Mouse (Mus musculus) CD4-positive, CD25-positive, alpha-beta regulatory T cell, adult 2 months (primary cell): Measurements from ENCODE around the gene Hs3st3a1.

ENCODE experiments used
- DNase-seq: peaks from one replicate; pipeline ENCODE4 v3.0.0-alpha.2; 2012; ENCODE audit warnings: low read depth, low spot score

The Hs3st3a1 gene

GRCm38 (mm10) chr11:64489587-64490433 lies 54.7 kb downstream of the Hs3st3a1 start:
- DNase-seq, result no peak

DNA sequence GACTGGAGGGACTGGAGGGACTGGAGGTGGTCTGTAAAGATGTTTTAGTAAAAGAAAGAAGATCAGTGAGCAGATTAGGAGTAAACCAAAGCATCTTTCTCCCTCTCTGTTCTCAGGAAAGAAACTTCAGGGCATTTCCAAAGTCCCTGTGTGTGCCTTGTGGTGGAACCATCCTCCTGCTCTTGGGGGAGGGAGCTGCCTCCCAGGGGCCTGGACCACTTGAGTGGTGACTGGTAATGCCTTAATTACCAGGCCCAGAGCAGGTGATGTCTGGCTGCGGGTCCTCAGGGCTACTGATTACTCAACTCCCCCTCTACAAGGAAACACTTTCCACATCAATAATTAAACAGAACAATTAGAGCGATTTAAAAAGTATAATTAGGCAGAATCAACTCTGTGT lies 59.3 kb downstream of the Hs3st3a1 start:
- DNase-seq, result no peak

DNA sequence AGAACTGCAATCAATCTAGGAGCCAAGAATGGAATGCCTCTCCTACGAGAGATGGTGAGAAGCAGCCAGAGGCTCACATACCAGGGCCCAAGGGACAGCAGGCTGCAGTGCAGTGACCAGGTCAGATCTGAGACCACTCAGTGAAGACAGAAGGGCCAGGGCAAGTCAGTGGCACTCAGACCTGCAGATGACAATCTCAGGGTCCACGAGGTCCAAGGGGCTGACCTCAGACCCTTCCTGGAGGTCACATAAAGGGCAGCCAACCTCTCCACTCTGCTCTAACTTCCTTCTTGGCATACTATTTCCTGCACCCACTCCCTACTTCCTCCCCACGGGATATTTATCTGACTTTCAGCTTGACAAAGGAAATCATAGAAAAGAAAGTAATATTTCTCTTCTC lies 60.8 kb downstream of the Hs3st3a1 start:
- DNase-seq, result no peak

- DNase-seq, result no peak
Measured at GRCm38 (mm10) chr11:64496677-64497076, 61.5 kb downstream of the Hs3st3a1 start.

DNA sequence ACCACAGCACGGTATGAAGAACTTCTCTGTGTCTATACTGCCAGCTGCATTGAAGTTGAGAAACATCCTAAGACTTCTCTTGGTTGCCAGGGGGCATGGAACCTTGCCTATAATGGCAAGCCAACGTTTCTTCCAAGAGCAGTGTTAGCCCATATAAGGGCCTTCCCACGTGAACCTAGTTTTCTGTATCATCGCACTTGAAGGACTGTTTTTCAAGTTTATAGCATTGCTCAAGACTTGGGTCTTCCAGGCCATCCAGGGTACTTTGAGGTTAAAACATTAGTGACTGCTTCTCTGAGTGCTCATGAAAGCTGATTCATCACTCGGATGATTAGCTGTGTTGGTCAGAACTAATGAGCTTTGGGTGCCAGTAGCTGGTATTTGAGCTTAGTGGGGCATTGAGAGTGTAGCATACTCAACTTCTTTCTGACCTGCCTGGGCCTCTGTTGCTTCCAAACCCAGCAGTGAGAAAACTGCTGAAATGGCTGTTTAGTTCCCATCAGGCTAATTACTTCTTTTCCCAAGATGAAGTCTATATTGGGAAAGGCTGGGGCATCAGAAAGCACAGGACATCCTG lies 65.5 kb downstream of the Hs3st3a1 start:
- no peak for DNase-seq

DNA sequence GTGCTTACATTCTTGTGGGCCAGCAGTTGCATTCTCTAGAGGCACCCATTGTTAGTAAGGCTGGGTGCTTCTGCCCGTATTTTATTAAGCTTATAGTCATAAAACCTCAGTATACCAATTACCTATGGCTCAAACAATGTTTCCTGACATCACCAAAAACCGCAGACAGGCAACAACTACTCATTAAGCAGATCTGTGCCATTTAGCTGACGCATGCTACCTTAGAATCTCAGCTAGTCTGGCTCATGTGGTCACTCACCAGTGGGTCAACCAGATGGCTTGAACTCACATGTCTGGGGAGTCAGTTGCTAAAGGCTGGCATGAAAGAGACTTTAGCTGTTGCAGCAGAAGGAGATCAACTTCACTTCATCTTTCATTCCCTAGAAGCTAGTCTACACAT lies 67.9 kb downstream of the Hs3st3a1 start:
- no peak for DNase-seq

DNA sequence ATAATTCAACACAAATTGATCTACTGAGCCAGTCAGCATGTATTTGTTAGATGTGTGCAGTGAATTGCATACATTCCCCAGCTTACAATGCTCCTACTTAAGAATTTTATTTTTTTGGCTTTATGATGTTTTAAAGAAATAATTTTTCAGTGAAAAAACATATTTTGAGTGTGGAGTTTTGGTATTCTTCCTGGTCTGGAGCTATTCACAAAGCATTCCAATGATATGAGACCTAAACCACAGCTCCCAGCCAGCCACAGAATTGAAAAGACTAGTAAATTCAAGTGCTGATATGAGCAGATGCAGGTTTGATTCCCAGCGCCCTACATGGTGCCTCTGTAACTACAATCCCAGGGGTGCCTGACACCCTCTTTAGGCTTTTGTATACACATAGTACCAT lies 70.8 kb downstream of the Hs3st3a1 start:
- no peak for DNase-seq

DNA sequence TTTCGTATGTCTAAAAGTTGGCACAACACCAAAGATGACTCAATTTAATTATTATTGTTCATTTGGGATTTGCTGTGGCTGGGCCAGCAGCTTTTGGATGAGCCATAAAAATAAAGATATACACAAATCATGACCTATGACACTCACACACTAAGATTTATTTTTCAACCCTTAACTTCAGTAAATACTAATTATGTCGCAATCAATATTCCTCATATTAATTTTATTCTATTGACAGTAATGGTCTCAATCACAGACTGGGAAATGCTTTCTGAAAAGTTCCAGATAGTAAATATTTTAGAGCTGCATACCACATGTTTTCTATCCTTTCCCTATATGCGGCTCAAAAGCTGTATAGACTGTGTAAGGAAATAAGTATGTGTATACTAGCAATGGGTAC lies 71.9 kb downstream of the Hs3st3a1 start:
- no peak for DNase-seq

DNA sequence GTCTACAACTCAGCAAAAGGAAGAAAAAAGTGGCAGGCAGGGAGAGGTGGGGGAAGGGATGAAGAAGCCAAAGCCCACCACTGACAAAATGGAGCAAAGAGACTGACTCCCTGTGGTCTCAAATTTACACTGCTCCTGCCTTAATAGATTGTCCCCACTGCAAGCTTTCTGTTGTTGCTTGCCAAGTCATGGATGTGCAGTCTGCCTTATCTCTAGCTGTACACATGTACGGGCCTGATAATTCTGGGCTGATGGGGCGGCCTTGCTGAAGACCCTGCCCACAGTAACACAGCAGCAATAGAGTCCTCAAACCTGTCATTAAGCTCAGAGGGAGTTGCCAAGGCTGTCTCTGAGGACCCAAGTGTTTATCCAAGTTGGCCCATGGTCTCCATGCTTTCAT lies 74.0 kb downstream of the Hs3st3a1 start:
- no peak for DNase-seq

GRCm38 (mm10) chr11:64512301-64512700 lies 77.2 kb downstream of the Hs3st3a1 start:
- no peak for DNase-seq

DNA sequence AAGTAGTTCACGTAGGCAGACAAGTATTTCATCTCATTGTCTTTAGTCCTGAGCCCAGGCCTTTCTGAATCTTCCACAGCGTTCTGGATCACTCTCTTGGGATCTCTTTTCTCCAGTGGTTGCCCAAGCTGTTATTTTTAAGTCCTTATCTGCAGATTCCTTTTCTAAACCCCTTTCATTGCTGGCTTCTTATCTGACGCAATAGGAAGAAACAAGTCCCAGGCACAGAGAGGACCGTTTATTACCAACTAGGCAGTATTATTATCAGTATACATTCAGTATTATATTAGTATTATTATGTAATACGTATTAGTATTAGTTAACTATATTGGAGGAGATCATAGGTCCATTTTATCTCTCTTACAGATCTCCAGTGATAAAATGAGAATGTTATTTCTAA lies 78.3 kb downstream of the Hs3st3a1 start:
- DNase-seq, result no peak

DNA sequence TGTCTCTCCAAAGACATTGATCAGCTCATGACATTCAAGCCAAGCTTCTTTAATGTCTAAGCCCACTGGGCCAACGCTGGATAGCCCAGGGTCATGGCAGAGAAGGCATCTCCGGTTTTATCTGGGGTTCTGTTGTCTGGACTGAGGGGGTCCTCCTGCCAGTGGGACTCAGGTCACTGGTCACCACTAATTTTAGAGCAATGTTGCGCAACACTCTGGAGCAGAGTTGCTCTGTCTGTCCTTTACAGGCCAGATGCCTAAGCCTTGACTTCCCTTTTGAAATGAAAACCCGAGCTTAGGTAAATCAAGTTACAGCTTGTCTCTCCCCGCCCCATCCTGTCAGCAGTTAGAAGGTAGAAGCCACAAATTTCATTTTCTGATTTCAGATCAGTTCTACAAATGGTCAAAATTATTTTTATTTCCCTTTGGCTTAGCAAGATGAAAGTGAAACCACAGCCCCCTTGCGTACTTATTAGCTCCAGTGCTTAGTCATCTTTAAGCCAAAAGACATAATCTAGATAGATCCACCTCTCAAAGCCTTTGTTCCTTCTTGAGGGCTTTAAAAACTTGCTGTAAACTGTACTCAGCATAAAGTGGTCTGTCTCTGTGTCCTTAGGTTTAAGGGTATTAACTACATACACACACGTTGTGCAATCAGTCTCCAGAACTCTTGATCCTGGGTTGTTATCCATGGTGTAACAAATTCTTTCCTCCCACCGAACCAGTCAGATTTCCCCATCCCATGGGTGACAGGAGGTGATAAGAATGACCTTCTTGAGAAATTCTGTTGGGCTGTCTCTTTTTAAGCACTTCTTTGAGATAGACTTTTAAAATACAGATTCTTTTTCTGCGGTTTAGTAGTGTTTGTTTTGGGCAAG lies 81.8 kb downstream of the Hs3st3a1 start:
- DNase-seq, result no peak

- DNase-seq, result no peak
Measured at GRCm38 (mm10) chr11:64518146-64518841, 83.2 kb downstream of the Hs3st3a1 start.

GRCm38 (mm10) chr11:64523993-64524570 lies 89.0 kb downstream of the Hs3st3a1 start:
- DNase-seq, result no peak

DNA sequence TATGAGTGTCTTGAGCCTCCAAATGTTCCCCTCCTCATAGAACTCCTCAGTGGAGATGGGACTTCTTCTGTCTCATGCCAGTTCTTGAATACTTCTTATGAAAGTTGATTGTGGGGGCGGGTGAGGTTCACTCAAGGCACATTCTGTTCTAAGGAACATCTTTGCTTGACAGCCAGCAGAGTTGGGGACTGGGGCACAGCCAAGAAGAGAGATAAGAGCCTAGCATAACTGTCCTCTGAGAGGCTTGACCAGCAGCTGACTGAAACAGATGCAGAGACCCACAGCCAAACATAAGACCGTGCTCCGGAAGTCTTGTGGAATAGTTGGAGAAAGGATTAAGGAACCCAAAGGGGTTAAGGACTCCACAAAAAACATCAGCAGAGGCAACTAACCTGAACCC lies 102.1 kb downstream of the Hs3st3a1 start:
- no peak for DNase-seq

GRCm38 (mm10) chr11:64541866-64542265 lies 106.7 kb downstream of the Hs3st3a1 start:
- DNase-seq, result no peak

- no peak for DNase-seq
Measured at GRCm38 (mm10) chr11:64542335-64542734, 107.2 kb downstream of the Hs3st3a1 start.

DNA sequence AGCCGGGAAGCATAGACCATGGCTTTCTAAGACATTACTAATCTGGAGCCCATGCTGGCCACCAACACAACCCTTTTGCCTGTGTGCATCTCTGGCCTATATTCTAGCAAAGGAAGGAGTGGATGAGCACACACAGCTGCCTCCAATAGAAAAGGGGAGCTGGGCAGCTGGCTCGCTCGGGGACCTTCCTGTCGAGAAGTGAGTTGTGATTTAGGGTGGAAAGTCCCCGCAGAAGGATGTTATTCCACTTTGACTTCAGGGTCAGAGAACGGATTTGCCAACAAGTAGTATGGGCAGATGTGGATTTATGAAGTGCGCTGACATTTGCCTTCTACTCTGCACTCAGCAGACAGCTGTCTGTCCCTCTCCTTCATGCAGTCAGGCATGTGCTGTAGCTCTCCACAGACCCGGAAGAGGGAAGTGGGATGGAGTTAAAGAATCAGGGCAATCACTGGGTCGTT lies 108.1 kb downstream of the Hs3st3a1 start:
- DNase-seq, result no peak

- DNase-seq, result no peak
Measured at GRCm38 (mm10) chr11:64544236-64544635, 109.1 kb downstream of the Hs3st3a1 start.

DNA sequence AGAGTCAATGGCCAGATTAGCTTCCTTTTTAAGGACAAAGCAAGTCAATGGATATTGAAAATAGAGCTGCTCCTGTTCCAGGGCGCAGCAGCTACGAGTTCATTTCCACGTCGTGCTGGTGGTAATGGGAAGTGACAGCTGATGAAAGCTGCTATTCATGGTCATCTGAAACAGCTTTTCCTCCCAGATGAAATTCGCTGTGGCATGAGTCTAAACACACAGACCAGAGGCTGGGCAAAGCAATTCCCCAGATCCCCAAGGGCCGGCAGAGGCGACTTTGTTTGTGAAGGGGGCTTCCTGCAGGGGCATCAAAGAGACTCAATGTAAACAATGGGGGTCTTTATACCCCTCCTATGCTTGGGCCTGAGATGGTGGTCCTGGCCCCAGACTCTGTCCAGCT lies 114.2 kb downstream of the Hs3st3a1 start:
- no peak for DNase-seq

- no peak for DNase-seq
Measured at GRCm38 (mm10) chr11:64549955-64550354, 114.8 kb downstream of the Hs3st3a1 start.
